Mouse (Mus musculus) thymus, adult 2 months (tissue): ENCODE data around the gene Slc27a1.

Experiments used
- CTCF ChIP-seq: fragments of 200-500 bp; IDR thresholded peaks from 2 replicates; pipeline ENCODE4 v1.5.1; 2012; ENCODE audit warnings: mild to moderate bottlenecking, control low read depth, low read length, moderate library complexity, borderline replicate concordance; ENCODE audit not compliant: control insufficient read depth, poor library complexity, insufficient read depth; ENCODE audit errors: extremely low read depth
- POLR2A ChIP-seq: fragments of 200-500 bp; IDR thresholded peaks from 2 replicates; pipeline ENCODE4 v1.6.1; 2012; ENCODE audit warnings: mild to moderate bottlenecking, low read length, control low read depth, moderate library complexity; ENCODE audit not compliant: control insufficient read depth, poor library complexity, insufficient read depth; ENCODE audit errors: extremely low read depth

DNA sequence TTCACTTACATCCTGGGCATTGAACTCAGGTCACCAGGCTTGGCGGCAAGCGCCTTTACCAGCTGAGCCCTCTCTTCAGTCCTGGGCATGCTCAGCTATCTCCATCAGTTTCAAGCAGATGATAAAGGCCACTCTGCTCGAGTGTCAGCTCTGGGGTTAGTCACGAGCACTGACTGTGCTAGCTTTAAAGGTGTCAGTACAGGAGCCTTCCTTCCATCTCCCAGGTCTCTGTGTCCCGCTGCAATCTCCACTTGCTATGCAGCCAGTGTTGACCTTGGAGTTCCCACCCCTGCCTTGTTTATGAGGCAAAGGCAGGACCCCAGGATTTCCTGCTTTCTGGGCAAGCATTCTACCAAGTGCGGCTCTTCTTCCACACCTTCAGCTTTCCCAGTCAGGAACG, 1.1 kb upstream of the Slc27a1 start:
- TF ChIP-seq CTCF, result no peak
- TF ChIP-seq POLR2A, result no peak
